Mouse (Mus musculus) regulatory T cell (primary cell): ENCODE data around the gene Gata2.
"Not testable (repeated sequence)": the region's sequence is repeated elsewhere in the genome, so short reads cannot be mapped to it uniquely, and the experiment has no call there.

Source experiments
- in situ Hi-C: fragments of 300-600 bp; cut with MboI, MseI; formaldehyde crosslinking; loops from one replicate; pipeline ENCODE4 v1.15.1; 2025; ENCODE audit warnings: high pct_unique_total_duplicates

Gata2 gene

GRCm38 (mm10) chr6:88193433-88194052 lies at the start of gene Gata2:
Gene Gata2, plus strand, starts transcription at chr6:88193891.
- in situ Hi-C loops, result no loop called here

- in situ Hi-C loops, result no loop called here
These were observed 47.9 kb upstream of the Gata2 start for GRCm38 (mm10) chr6:88145793-88146192.

DNA sequence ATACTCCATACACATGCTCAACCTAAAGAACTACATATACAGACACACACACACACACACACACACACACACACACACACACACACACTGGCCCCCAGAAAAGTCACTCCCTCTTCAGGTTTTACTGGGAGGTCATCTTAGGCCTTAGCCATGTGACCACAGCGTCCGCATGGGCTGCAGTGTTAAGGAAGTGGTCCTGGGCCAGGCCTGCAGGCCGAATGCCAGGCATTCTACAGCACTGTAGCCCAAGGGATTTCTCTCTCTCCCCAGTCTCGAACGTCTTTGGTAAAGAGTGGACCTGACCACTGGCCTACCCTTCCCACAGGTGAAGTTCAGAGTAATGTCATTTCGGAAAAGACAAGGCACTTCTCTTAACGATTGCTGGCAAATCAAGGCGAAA lies 47.1 kb upstream of the Gata2 start:
- in situ Hi-C loops, result no loop called here

DNA sequence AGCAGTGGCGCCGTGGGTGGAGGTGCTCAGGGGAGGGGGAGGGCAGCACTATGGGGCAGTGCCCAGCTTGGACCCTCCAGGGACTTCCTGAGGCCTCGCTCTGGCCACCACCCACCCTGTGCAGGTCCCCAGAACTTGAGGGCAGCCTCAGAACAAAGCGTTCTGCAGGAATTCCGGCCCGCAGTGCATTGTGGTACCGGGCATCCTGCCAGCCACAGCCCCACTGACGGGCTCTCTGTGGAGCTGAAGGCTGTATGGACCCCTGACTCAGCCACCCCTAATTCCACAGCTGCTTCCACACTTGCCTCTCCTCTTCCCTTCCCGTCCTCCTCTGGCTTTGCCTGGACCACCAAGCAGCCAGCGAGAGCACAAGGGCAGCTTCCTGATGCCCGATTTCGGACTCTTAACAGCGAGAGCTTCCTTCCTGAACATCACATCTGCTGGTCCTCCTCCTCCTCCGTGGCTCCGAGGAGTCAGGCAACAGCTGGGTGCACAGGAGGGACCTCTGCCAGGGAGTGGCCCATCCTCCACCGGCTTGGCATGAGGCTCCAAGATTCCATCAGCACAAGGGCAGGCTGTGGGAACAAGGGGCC lies 46.2 kb upstream of the Gata2 start:
- in situ Hi-C loops, result no loop called here

DNA sequence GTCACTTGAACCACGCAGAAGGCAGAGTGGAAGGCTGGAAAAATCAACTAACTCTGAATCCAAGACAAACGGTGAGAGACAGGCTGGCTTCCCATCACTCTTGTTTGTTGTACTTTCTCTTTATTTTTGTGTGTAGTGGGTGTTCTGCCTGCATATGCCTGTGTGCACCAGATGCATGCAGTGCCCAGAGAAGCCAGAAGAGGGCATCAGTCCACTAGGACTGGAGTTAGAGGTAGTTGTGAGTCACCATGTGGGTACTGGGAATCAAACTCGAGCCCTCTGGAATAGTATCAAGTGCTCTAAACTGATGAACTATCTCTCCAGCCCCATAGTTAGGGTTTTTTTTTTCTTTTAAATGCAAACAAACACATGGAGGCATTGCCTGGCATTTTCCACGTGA lies 42.4 kb upstream of the Gata2 start:
- in situ Hi-C loops, result no loop called here

- in situ Hi-C loops, result no loop called here
These were observed 41.5 kb upstream of the Gata2 start for GRCm38 (mm10) chr6:88152127-88152705.

GRCm38 (mm10) chr6:88152979-88153378 lies 40.7 kb upstream of the Gata2 start:
- in situ Hi-C loops, result no loop called here

GRCm38 (mm10) chr6:88155614-88156013 lies 38.1 kb upstream of the Gata2 start:
- in situ Hi-C loops, result not testable (repeated sequence)

DNA sequence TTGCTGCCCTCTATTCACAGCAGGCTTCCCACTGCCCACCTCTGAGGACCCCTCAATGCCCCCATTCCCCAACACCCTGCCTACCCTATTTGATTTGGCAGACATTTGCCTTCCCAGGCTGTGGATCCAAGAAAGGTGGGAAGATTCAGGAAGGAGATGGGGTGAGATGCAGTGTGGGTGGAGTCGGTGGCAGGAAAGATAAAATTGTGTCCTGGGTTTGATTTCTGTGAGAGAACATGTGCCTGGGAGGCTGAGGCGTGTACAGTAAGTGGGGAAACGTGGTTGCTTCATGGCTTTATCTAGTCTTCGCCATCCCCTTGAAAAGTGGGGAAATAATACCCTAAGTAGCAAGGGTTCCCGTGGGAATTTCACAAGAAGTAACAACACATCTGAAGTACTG lies 34.9 kb upstream of the Gata2 start:
- in situ Hi-C loops, result no loop called here

DNA sequence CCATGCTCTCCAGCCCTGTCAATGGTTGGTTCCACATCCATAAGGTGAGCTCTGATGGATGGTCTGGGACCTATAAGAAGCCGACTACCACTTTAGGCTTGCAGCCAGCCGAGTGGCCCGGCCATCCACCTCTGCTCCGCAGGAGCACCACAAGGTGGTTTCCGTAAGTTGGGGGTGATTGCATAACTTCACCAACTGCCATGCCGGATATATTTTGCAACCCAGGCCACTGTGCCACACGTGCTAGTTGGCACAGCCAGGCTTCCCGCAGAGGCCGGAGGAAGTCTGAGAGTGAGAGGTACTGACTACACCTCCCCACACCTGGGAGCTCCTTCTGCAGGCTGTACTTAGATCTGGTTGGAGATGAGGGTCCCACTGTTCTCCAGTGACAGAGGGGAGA lies 27.6 kb upstream of the Gata2 start:
- in situ Hi-C loops, result no loop called here

GRCm38 (mm10) chr6:88174191-88174590 lies 19.5 kb upstream of the Gata2 start:
- in situ Hi-C loops, result no loop called here

DNA sequence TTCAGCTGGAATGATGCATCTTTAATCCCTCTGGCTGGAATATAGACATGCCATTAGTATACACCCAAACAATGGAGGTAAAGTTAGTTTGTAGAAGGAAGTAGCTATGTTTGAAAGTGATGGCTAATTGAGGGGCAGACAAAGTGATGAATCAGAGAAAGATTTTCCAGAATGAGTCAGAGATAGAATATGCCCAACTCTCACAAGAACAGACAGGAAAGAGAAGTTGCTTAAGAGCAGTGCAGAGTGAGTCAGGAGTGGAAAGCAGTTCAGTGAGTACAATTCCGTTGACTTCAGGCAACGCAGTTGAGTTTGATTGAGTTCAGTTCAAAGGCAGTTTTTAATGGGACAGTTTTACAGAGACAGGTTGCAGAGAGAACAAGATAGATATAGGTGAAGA lies 19.0 kb upstream of the Gata2 start:
- in situ Hi-C loops, result no loop called here

- in situ Hi-C loops, result no loop called here
These were observed 9.0 kb upstream of the Gata2 start for GRCm38 (mm10) chr6:88184671-88185070.

- in situ Hi-C loops, result no loop called here
These were observed 5.5 kb upstream of the Gata2 start for GRCm38 (mm10) chr6:88188148-88188547.

DNA sequence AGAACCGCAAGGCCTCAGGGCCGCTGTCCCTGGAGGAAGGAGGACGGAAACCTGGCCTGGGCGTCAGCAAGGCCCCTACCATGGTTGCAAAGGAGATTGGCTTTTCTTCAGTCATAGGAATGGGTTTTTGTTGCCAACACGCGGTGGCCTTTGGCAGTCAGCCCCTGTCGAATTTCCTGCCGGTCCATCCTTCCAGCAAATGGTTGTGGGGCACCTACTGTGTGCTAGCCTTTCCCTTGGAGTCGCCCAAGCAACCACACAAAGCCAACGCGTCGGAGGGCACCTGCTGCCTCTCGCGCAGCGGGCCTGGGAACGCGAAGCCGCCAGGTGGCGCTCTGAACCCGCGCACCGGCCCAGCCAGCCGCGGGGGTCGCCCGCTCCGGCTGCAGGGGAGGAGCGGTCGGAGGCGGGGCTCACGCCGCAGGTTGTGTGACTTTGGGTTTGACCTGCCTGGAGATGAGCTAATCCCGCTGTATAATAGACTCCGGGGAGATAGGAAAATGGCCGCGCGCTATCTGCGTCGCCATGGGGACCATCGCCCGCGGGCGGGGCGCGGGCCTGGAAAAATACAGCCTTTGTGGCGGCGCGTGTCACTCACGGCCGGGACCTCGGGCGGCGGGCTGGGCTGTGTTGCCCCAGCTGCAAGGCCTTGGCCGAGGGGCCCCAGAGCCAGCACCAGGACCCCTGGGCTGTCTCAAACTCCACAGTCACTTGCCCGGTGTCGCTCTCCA lies 4.2 kb upstream of the Gata2 start:
- in situ Hi-C loops, result no loop called here

DNA sequence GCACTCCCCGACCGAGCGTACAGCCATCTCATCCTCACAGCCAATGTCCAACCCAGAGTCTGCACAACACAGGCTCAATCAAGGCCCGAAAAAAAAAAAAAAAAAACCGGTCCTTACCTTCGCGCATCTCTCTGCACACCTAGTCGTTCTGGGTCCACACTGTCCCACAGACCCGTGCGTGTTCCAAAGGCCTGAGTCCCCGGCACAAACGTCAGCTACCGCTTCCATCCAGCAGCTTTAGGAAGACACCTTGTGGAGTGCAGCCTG lies 3.7 kb upstream of the Gata2 start:
- in situ Hi-C loops, result no loop called here

DNA sequence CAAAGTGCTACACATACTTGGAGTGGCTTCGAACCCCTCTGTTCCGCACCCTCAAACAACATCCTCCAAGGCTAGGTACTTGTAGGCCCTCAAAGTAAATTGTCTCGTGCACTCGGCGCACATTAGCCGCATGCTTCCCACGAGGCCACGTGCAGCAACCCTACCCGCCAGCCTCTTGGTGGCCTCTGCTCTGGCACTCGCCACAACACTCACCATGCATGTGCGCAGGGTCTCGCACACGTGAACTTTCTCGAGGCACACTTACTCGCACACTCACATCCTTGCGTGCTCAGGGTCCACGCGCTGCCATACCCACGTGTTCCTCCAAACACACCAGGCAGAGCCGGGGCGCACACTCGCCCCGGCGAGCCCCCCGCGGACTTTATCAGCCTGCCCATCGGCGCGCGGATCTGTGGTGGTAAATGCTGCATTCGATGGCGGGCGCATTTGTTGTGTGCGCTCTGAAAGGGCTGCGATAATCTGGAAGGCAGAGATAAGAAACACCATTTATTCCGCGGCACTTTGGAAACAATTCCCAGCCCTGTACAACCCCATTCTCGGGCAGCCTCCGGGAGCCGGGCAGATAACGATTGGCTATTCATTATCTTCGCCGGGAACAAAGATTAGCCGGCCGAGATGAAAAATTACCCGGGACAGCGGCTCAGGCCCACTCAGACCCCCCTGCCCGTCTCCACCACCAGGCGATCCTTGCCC lies 3.2 kb upstream of the Gata2 start:
- in situ Hi-C loops, result no loop called here

- in situ Hi-C loops, result no loop called here
These were observed 2.7 kb upstream of the Gata2 start for GRCm38 (mm10) chr6:88191024-88191365.

GRCm38 (mm10) chr6:88191411-88192070 lies 2.1 kb upstream of the Gata2 start:
- in situ Hi-C loops, result no loop called here

DNA sequence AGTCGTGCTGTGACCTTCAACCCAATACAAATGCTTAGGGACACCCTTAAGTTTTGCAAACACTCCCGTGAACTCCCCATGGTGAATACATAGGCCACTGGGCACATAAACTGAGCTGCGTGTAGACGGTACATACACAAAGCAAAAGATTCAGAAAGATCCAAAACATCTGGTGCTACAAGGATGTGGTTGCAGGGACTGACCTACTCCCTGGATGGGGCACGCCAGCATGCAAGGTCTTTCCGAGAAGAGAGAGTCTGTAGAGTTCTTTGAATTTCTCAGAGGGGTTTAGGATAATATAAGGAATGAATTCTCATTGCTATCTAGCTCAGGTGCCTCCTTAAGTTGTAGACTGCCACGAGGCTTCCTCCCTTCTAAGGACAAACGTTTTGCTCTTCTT lies 935 bp upstream of the Gata2 start:
- in situ Hi-C loops, result no loop called here

DNA sequence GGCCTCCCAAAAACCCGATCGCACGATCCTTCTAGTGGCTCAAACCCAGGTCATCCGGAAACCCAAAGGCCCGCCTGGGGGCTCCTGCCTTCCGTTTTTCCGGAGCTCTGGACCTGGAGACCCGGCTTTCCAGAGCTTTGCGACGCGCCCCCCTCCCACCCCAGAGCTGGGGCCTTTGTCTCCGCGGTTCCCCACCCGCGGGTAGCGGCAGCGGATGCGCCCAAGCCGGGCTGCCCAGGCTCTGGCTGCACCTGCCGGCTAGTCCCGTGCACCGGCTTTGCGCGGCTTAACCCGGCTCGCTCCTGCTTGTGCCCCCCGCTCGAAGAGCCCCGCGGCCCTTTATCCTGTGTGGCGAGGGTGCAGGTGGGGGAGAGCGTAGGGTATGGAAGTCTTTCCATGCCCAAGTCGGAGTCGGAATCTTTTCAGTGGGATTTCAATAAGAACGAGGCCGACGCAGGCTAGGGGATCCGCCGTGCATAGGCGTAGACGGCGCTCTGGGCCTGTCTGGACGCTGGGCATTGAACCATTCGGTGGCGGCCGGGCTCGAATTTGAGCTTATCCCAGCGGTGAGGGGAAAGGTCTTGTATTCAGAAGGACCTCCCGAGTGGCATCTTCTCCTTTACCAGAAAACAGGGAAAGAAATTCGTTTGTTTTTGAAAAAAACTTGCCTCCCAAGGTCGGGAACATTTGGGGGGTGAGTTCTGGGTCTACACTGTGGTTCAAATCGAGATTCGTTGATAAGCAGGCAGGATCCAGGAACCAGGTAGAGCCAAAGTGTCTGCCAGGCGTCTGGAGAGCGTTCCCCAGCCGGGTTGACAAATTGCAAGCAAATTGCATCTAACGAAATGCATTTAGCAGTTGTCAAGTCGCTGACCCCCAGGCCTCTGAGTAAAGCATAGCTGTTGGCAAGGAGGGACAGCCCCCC lies 624 bp downstream of the Gata2 start:
- in situ Hi-C loops, result no loop called here
